Mouse (Mus musculus) liver, adult 2 months (tissue): Measurements from ENCODE around the gene Rita1. TPM values are rescaled to one million over a fixed set of nuclear protein-coding genes. Genes with fewer than 3 reads are reported as not detected.

Experiments
- DNase-seq: peaks from one replicate; pipeline ENCODE4 v3.0.0-alpha.2; 2011; ENCODE audit warnings: low read depth, low spot score; ENCODE audit errors: extremely low read depth
- H3K27ac ChIP-seq: fragments of 200-500 bp; replicated peaks from 2 replicates; pipeline ENCODE4 v1.5.1; 2012; ENCODE audit warnings: low read depth, mild to moderate bottlenecking, control low read depth, inconsistent platforms, low read length; ENCODE audit not compliant: insufficient read depth
- H3K27me3 ChIP-seq: fragments of 200-500 bp; 2 replicates; pipeline ENCODE4 v1.6.1; 2012; ENCODE audit warnings: mild to moderate bottlenecking, moderate library complexity, low read length, inconsistent platforms; ENCODE audit not compliant: control insufficient read depth, insufficient read depth
- H3K36me3 ChIP-seq: fragments of 200-500 bp; 2 replicates; pipeline ENCODE4 v1.6.1; 2012; ENCODE audit warnings: low read length, inconsistent platforms; ENCODE audit not compliant: control insufficient read depth, insufficient read depth
- H3K4me1 ChIP-seq: fragments of 200-500 bp; 2 replicates; pipeline ENCODE4 v1.6.1; 2011; ENCODE audit warnings: low read length; ENCODE audit not compliant: control insufficient read depth, insufficient read depth
- H3K4me3 ChIP-seq: fragments of 200-500 bp; 2 replicates; pipeline ENCODE4 v1.5.1; 2011; ENCODE audit warnings: low read depth, mild to moderate bottlenecking, control low read depth, low read length, moderate library complexity; ENCODE audit not compliant: insufficient read depth
- H3K79me2 ChIP-seq: fragments of 200-500 bp; 2 replicates; pipeline ENCODE4 v1.6.1; 2012; ENCODE audit warnings: inconsistent platforms, mild to moderate bottlenecking, low read length, moderate library complexity; ENCODE audit not compliant: control insufficient read depth, insufficient read depth
- H3K9ac ChIP-seq: fragments of 200-500 bp; 2 replicates; pipeline ENCODE4 v1.6.1; 2012; ENCODE audit warnings: low read depth, mild to moderate bottlenecking, control low read depth, inconsistent platforms, low read length
- CTCF ChIP-seq: fragments of 200-500 bp; IDR thresholded peaks from 2 replicates; pipeline ENCODE4 v1.5.1; 2011; ENCODE audit warnings: low read depth, low read length, control low read depth
- POLR2A ChIP-seq: fragments of 200-500 bp; IDR thresholded peaks from 2 replicates; pipeline ENCODE4 v1.6.1; 2011; ENCODE audit warnings: low read length, control low read depth; ENCODE audit not compliant: insufficient read depth; ENCODE audit errors: extremely low read depth
- WGBS: fragments of 180-500 bp; shearing (Covaris S2); methylation state at CpG from one replicate; pipeline ENCODE4 v1.1.7; 2018; 5-methylcytosine and 5-hydroxymethylcytosine counted together
- polyA plus RNA-seq: library from polyadenylated mRNA; depleted of rRNA; stranded (reverse); fragments of >200 nt; gene quantifications from 2 replicates; pipeline ENCODE4 v1.2.3, GENCODE M21; 2012
- total RNA-seq: library from RNA; depleted of rRNA; stranded (reverse); fragments of >200 nt; gene quantifications from 2 replicates; pipeline ENCODE4 v1.2.3, GENCODE M21; 2014

Gene Rita1
- total and polyA plus RNA-seq, 2 experiments = 5.9 to 9.1 TPM

- Histone ChIP-seq H3K27ac (no peak overlapping the region), H3K4me3 (no peak overlapping the region), H3K79me2 (peaks cover 18% of the 10 kb centered on the region), H3K4me1 (peaks cover 47% of the 10 kb centered on the region), H3K36me3 (no peaks in the 10 kb centered on the region), H3K9ac (no peak overlapping the region), H3K27me3 (no peaks in the 10 kb centered on the region)
- no peak for DNase-seq
- TF ChIP-seq CTCF (no peak), POLR2A (no peak)
- WGBS = 97% methylated on average over 3 of the region's 3 CpGs
Measured at GRCm38 (mm10) chr5:120569791-120570190, 42.6 kb downstream of the Rita1 start.

GRCm38 (mm10) chr5:120568964-120569363 lies 43.4 kb downstream of the Rita1 start:
- peaks cover 11% of the 10 kb centered on the region; the same call in 1 of the 2 replicates for H3K79me2 ChIP-seq
- no peak overlapping the region for H3K4me3 ChIP-seq
- no peak overlapping the region for H3K9ac ChIP-seq
- DNase-seq = no peak
- H3K36me3 ChIP-seq = no peaks in the 10 kb centered on the region
- no peak overlapping the region for H3K27ac ChIP-seq
- 84% methylated on average over 4 of the region's 4 CpGs for WGBS
- H3K4me1 ChIP-seq = peaks cover 49% of the 10 kb centered on the region
- TF ChIP-seq POLR2A (no peak), CTCF (no peak)
- no peaks in the 10 kb centered on the region for H3K27me3 ChIP-seq

GRCm38 (mm10) chr5:120568336-120568768 lies 44.0 kb downstream of the Rita1 start:
- no peak overlapping the region for H3K9ac ChIP-seq
- H3K4me3 ChIP-seq = no peak overlapping the region
- H3K27me3 ChIP-seq = no peaks in the 10 kb centered on the region
- TF ChIP-seq POLR2A (no peak), CTCF (no peak)
- WGBS = 64% methylated on average over 9 of the region's 9 CpGs
- H3K36me3 ChIP-seq = no peaks in the 10 kb centered on the region
- H3K27ac ChIP-seq = peak overlapping the region; percentile 63
- H3K79me2 ChIP-seq = peaks cover 11% of the 10 kb centered on the region; the same call in 1 of the 2 replicates
- H3K4me1 ChIP-seq = peaks cover 54% of the 10 kb centered on the region
- peak; percentile 26 for DNase-seq

GRCm38 (mm10) chr5:120567761-120568211 lies 44.6 kb downstream of the Rita1 start:
- 63% methylated on average over 14 of the region's 14 CpGs for WGBS
- DNase-seq = no peak
- no peaks in the 10 kb centered on the region for H3K27me3 ChIP-seq
- peak overlapping the region; percentile 63 for H3K27ac ChIP-seq
- no peaks in the 10 kb centered on the region for H3K36me3 ChIP-seq
- no peak overlapping the region for H3K4me3 ChIP-seq
- H3K79me2 ChIP-seq = peaks cover 8% of the 10 kb centered on the region; the same call in 1 of the 2 replicates
- TF ChIP-seq CTCF (no peak), POLR2A (no peak)
- H3K4me1 ChIP-seq = peaks cover 57% of the 10 kb centered on the region
- H3K9ac ChIP-seq = peak overlapping the region; percentile 35

GRCm38 (mm10) chr5:120567253-120567701 lies 45.1 kb downstream of the Rita1 start:
- H3K27me3 ChIP-seq = no peaks in the 10 kb centered on the region
- H3K4me1 ChIP-seq = peaks cover 59% of the 10 kb centered on the region
- no peak overlapping the region for H3K4me3 ChIP-seq
- H3K79me2 ChIP-seq = peaks cover 8% of the 10 kb centered on the region; the same call in 1 of the 2 replicates
- H3K9ac ChIP-seq = peak overlapping the region; percentile 35
- H3K27ac ChIP-seq = peak overlapping the region; percentile 63
- DNase-seq = no peak
- 15% methylated on average over 21 of the region's 21 CpGs for WGBS
- TF ChIP-seq CTCF = no peak
- no peaks in the 10 kb centered on the region for H3K36me3 ChIP-seq

- peak; percentile 88 for DNase-seq
- Histone ChIP-seq H3K79me2 (peaks cover 8% of the 10 kb centered on the region; the same call in 1 of the 2 replicates), H3K36me3 (no peaks in the 10 kb centered on the region), H3K27me3 (no peaks in the 10 kb centered on the region), H3K27ac (peak overlapping the region; percentile 63), H3K4me3 (no peak overlapping the region), H3K4me1 (peaks cover 58% of the 10 kb centered on the region), H3K9ac (peak overlapping the region; percentile 38; the same call in 1 of the 2 replicates)
- TF ChIP-seq POLR2A (no peak), CTCF (no peak)
- WGBS = 15% methylated on average over 9 of the region's 9 CpGs
Measured at GRCm38 (mm10) chr5:120566681-120567252, 45.6 kb downstream of the Rita1 start.
